Mouse (Mus musculus): ENCODE measurements around the gene Cfap65.

The Cfap65 gene

GRCm38 (mm10) chr1:74935402-74935801 lies at the start of gene Cfap65:
Gene Cfap65, minus strand, starts transcription at chr1:74935599.
- DNase-seq (ENCODE audit: low spot score): peak; percentile 83

GRCm38 (mm10) chr1:74977001-74977400 lies 41.6 kb upstream of the Cfap65 start:
- DNase-seq (ENCODE audit: low spot score): no peak

GRCm38 (mm10) chr1:74975936-74976335 lies 40.5 kb upstream of the Cfap65 start:
- no peak for DNase-seq (ENCODE audit: low spot score)

GRCm38 (mm10) chr1:74973590-74973989 lies 38.2 kb upstream of the Cfap65 start:
- no peak for DNase-seq (ENCODE audit: low spot score)

GRCm38 (mm10) chr1:74971353-74972050 lies 36.1 kb upstream of the Cfap65 start:
- DNase-seq (ENCODE audit: low spot score): no peak

GRCm38 (mm10) chr1:74967962-74968580 lies 32.7 kb upstream of the Cfap65 start:
- no peak for DNase-seq (ENCODE audit: low spot score)

GRCm38 (mm10) chr1:74964494-74965215 lies 29.3 kb upstream of the Cfap65 start:
- DNase-seq (ENCODE audit: low spot score): peak; percentile 98

GRCm38 (mm10) chr1:74962853-74963227 lies 27.4 kb upstream of the Cfap65 start:
- no peak for DNase-seq (ENCODE audit: low spot score)

GRCm38 (mm10) chr1:74962126-74962852 lies 26.9 kb upstream of the Cfap65 start:
- DNase-seq (ENCODE audit: low spot score): no peak

- no peak for DNase-seq (ENCODE audit: low spot score)
Measured at GRCm38 (mm10) chr1:74961722-74962121, 26.3 kb upstream of the Cfap65 start.

- no peak for DNase-seq (ENCODE audit: low spot score)
Measured at GRCm38 (mm10) chr1:74960059-74960458, 24.7 kb upstream of the Cfap65 start.

GRCm38 (mm10) chr1:74951556-74952210 lies 16.3 kb upstream of the Cfap65 start, which contains the start of gene Ihh:
Gene Ihh, minus strand, starts transcription at chr1:74951672.
- DNase-seq (ENCODE audit: low spot score): peak; percentile 16

- no peak for DNase-seq (ENCODE audit: low spot score)
Measured at GRCm38 (mm10) chr1:74950576-74951490, 15.4 kb upstream of the Cfap65 start.

- no peak for DNase-seq (ENCODE audit: low spot score)
Measured at GRCm38 (mm10) chr1:74950066-74950465, 14.7 kb upstream of the Cfap65 start.

- DNase-seq (ENCODE audit: low spot score): no peak
Measured at GRCm38 (mm10) chr1:74949666-74950050, 14.3 kb upstream of the Cfap65 start.

- DNase-seq (ENCODE audit: low spot score): peak; percentile 76
Measured at GRCm38 (mm10) chr1:74948784-74949665, 13.6 kb upstream of the Cfap65 start.

- DNase-seq (ENCODE audit: low spot score): peak; percentile 49
Measured at GRCm38 (mm10) chr1:74947986-74948670, 12.7 kb upstream of the Cfap65 start.

GRCm38 (mm10) chr1:74941651-74942360 lies 6.4 kb upstream of the Cfap65 start:
- no peak for DNase-seq (ENCODE audit: low spot score)
